Mouse (Mus musculus) stomach, postnatal 0 days (tissue): ENCODE measurements around the gene Uqcc3.

Source experiments
- CTCF ChIP-seq: IDR thresholded peaks from 2 replicates; pipeline ENCODE4 v1.5.1; 2016; ENCODE audit warnings: antibody characterized with exemption, low read depth, mild to moderate bottlenecking, moderate library complexity
- EP300 ChIP-seq: optimal IDR thresholded peaks from 2 replicates; pipeline ENCODE3; 2016; ENCODE audit warnings: antibody characterized with exemption

GRCm38 (mm10) chr19:8852236-8852928 is 28.3 kb downstream of the Uqcc3 start:
- TF ChIP-seq CTCF: no peak
- TF ChIP-seq EP300: no peak
